Mouse (Mus musculus) left cerebral cortex, adult 8-10 months (tissue): ENCODE measurements around the gene Glo1. TPM values are rescaled to one million over a fixed set of nuclear protein-coding genes. Genes with fewer than 3 reads are reported as not detected.

ENCODE experiments used
- DNase-seq, 2 experiments: peaks; one replicate each; pipeline ENCODE4 v3.0.0; 2022; ENCODE audit warnings: low spot score in 2 of 2
- total RNA-seq, 4 experiments: library from RNA; stranded (reverse); gene quantifications; 2 replicates each; pipeline ENCODE4 v1.2.4; 2022

Glo1 gene
- total RNA-seq, 4 experiments from 2014 or later, result 157 to 162 (median 161) TPM

GRCm38 (mm10) chr17:30580781-30581180 lies 45.9 kb downstream of the Glo1 start:
- no peak for DNase-seq

- DNase-seq, result no peak
Measured at GRCm38 (mm10) chr17:30576946-30577345, 49.7 kb downstream of the Glo1 start.

DNA sequence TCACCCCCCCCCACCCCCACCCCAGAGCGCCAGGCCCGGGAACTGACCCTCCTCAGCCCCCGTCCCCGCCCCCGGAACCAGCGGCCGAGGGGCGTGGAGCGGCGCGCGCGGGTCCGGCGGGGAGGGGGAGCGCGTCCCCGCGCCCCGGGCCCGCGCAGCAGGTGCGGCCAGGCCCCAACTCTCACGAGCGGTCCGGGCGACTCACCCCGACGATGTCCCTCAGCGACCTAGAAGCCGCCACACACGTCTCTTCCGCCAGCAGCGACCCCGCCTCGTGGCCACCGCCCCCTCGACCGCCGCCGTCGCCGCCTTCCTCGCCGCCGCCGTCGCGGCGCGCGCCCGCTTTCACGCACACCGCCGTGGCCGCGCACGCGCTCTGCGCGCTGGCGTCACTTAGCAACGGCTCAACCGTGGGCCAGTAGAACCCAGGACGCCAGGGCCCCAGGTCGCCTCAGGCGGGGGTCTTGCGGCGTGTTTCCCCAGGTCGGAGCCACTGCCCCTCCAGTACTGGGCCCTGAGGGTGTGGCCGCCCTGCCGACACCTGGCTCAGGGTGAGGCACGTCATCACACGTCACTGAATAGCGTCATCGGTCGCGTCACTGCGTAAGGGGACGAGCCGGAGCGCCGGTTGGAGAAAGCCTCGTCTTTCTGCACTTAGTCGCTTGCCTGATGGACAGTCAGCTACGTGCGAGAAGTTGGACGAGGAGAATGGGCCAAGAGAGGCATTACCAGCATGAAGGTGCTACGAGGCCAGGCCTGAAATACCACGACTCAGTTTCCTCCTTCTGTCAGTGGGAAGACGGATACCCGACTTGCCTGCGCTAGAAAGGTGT lies 50.5 kb downstream of the Glo1 start, which contains the start of gene Btbd9:
TSS of gene Btbd9 (minus strand) at position 548 of the 833 bp plus-strand sequence.
- DNase-seq, result peak; percentile 92 to 100

DNA sequence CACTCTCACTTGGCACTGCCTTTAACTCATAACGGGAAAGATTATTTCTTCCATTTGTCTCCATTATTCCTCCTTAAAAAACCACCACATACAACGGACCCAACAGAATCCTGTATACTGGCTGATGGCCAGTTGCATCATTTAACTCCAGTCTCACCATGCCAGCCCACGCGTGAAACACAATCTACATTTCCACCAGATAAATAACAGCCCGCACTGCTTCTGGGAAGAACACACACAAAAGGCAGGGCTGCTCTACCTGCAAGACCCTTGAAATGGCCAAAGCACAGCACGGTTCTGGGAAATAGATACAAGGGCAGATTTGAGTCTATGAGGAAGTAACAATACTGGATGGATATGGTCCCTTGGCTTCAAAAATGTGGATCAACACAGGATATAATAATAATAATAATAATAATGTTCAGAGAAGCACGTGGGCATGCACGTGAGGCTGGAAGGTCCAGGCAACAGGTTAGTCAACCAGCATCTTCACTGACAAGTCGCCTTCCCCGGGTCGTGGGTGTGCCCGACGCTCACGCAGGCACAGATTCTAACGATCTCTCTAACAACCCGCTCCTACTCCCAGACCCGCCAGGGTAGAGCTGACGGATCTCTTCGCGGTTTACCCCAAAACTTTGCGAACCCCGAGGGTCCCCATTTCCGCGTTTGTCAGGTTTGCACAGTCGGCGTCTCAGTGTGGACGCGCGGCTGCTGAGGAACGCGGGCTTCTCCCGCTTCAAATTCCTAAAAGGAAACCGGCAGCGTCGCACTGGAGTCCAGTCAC lies 51.4 kb downstream of the Glo1 start:
- DNase-seq, result peak; percentile 51 to 67

GRCm38 (mm10) chr17:30574783-30575075 lies 51.9 kb downstream of the Glo1 start:
- no peak for DNase-seq

- peak in 1 of 2 experiments; percentile 25 for DNase-seq
Measured at GRCm38 (mm10) chr17:30573990-30574782, 52.5 kb downstream of the Glo1 start.

DNA sequence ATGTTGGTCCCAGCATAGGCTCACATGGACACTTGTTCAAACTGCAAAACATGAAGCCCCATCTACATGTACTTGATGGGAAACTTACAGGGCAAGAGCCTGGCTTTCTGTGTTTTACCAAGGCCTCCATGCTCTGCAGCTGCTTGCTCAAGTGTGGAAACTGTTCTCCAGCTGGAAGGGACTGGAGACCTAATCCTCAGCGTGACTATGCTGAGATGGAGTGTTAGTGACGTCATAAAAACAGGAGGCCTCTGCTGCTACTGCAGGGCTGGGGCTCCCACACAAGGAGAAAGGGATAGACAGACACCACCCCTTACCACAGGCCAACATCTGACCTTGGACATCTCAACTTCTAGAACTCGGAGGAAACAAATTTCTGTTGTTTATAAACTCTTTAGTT lies 55.7 kb downstream of the Glo1 start:
- DNase-seq, result no peak

GRCm38 (mm10) chr17:30570173-30570572 lies 56.5 kb downstream of the Glo1 start:
- no peak for DNase-seq

- DNase-seq, result no peak
Measured at GRCm38 (mm10) chr17:30568473-30568872, 58.2 kb downstream of the Glo1 start.

- DNase-seq, result no peak
Measured at GRCm38 (mm10) chr17:30564971-30565370, 61.7 kb downstream of the Glo1 start.

GRCm38 (mm10) chr17:30564407-30564806 lies 62.3 kb downstream of the Glo1 start:
- no peak for DNase-seq

- no peak for DNase-seq
Measured at GRCm38 (mm10) chr17:30563484-30564075, 63.1 kb downstream of the Glo1 start.

DNA sequence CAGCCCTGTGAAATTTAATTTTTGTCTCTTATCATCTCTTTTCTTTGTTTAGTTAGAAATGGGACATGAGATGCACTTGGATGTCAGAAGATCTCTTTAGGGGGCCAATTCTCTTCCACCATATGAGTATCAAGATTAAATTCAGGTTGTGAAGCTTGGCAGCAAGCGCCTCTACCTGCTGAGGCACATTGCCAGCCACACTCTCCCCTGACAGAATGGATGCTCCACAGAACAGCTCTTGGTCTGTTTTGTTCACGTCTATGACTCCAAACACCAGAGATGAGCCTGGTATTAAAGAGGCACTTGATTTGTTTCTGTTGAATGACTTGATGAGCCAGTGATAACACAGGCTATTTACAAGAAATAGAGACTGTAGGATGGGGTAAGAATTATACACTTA lies 63.9 kb downstream of the Glo1 start:
- no peak for DNase-seq

- no peak for DNase-seq
Measured at GRCm38 (mm10) chr17:30559536-30559935, 67.1 kb downstream of the Glo1 start.

GRCm38 (mm10) chr17:30558623-30559022 lies 68.0 kb downstream of the Glo1 start:
- no peak for DNase-seq

DNA sequence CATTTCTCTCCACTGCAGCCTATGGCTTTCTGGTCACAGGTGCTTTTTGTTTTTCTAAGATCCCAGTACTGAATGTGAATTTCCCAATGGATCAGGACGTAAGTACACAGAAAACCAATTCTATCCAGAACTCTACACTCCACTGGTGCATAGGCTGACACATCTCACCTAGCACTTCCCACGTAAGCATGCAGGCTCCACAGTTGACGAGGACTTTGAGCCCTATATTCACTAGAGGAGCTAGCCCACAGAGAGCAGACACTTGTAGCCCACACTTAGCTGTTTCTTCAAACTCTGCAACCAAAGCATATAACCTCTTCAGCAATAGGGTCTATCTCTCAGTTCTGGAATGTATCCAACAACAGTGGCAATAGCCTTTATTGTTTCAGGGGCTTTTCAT lies 70.2 kb downstream of the Glo1 start:
- DNase-seq, result no peak

GRCm38 (mm10) chr17:30553027-30553937 lies 73.4 kb downstream of the Glo1 start:
- no peak for DNase-seq

DNA sequence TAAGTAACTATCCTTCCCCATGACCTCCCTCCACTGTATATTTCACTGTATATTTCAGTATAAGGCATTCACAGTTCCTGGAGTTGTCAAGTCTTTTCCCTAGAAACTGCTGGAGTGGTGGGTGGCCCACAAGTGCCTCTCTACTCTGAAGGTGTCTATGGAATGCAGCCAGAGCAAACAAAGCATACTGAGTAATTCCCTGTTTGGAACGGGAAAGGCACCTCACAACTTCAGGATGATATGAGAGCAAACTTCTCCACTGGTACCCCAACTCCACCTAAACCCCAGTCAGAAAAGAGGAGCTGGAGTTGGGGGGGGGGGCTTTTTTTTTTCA lies 75.9 kb downstream of the Glo1 start:
- peak in 1 of 2 experiments; percentile 56 for DNase-seq

GRCm38 (mm10) chr17:30549899-30550773 lies 76.5 kb downstream of the Glo1 start:
- DNase-seq, result no peak
